Mouse (Mus musculus) heart, adult 18-20 months (tissue): ENCODE measurements around the gene Lmx1a. TPM values are rescaled to one million over a fixed set of nuclear protein-coding genes. Genes with fewer than 3 reads are reported as not detected.

ENCODE experiments used
- DNase-seq, 2 experiments: peaks; one replicate each; pipeline ENCODE4 v3.0.0; 2021 to 2022; ENCODE audit warnings: mixed read lengths in 1 of 2
- total RNA-seq, 2 experiments: library from RNA; stranded (reverse); gene quantifications; 2 replicates each; pipeline ENCODE4 v1.2.3; 2021

Lmx1a gene
- total RNA-seq, 2 experiments from 2014 or later: not detected

GRCm38 (mm10) chr1:167694731-167695130 is 5.7 kb downstream of the Lmx1a start:
- DNase-seq: no peak

GRCm38 (mm10) chr1:167695910-167696459 is 6.9 kb downstream of the Lmx1a start:
- DNase-seq: no peak

GRCm38 (mm10) chr1:167699706-167700105 is 10.7 kb downstream of the Lmx1a start:
- DNase-seq: no peak

GRCm38 (mm10) chr1:167700221-167700620 is 11.2 kb downstream of the Lmx1a start:
- DNase-seq: no peak

GRCm38 (mm10) chr1:167705527-167705926 is 16.5 kb downstream of the Lmx1a start:
- no peak for DNase-seq

GRCm38 (mm10) chr1:167708761-167709160 is 19.7 kb downstream of the Lmx1a start:
- no peak for DNase-seq

- DNase-seq: no peak
These were observed 26.8 kb downstream of the Lmx1a start for GRCm38 (mm10) chr1:167715730-167716341.

- no peak for DNase-seq
These were observed 45.4 kb downstream of the Lmx1a start for GRCm38 (mm10) chr1:167734471-167734870.

GRCm38 (mm10) chr1:167736793-167737192 is 47.8 kb downstream of the Lmx1a start:
- DNase-seq: no peak

GRCm38 (mm10) chr1:167739286-167739685 is 50.2 kb downstream of the Lmx1a start:
- DNase-seq: no peak

- no peak for DNase-seq
These were observed 57.6 kb downstream of the Lmx1a start for GRCm38 (mm10) chr1:167746676-167747075.

GRCm38 (mm10) chr1:167752661-167753060 is 63.6 kb downstream of the Lmx1a start:
- no peak for DNase-seq

GRCm38 (mm10) chr1:167754085-167754484 is 65.0 kb downstream of the Lmx1a start:
- DNase-seq: no peak

- no peak for DNase-seq
These were observed 65.8 kb downstream of the Lmx1a start for GRCm38 (mm10) chr1:167754636-167755522.

GRCm38 (mm10) chr1:167758208-167758607 is 69.2 kb downstream of the Lmx1a start:
- DNase-seq: no peak

- DNase-seq: no peak
These were observed 71.3 kb downstream of the Lmx1a start for GRCm38 (mm10) chr1:167760307-167760706.

- DNase-seq: no peak
These were observed 72.8 kb downstream of the Lmx1a start for GRCm38 (mm10) chr1:167761785-167762223.

- no peak for DNase-seq
These were observed 77.6 kb downstream of the Lmx1a start for GRCm38 (mm10) chr1:167766619-167767018.

GRCm38 (mm10) chr1:167770457-167770856 is 81.4 kb downstream of the Lmx1a start:
- no peak for DNase-seq

- no peak for DNase-seq
These were observed 90.9 kb downstream of the Lmx1a start for GRCm38 (mm10) chr1:167779766-167780488.

GRCm38 (mm10) chr1:167781787-167782484 is 92.9 kb downstream of the Lmx1a start:
- peak; percentile 65 to 77 for DNase-seq

- DNase-seq: no peak
These were observed 95.0 kb downstream of the Lmx1a start for GRCm38 (mm10) chr1:167784067-167784466.
